Mouse (Mus musculus) lung, adult 2 months (tissue): Measurements from ENCODE around the gene Sspo.

Source experiments
- CTCF ChIP-seq: fragments of 200-500 bp; IDR thresholded peaks from 2 replicates; pipeline ENCODE4 v1.5.1; 2011; ENCODE audit warnings: mild to moderate bottlenecking, low read length, control low read depth; ENCODE audit not compliant: insufficient read depth
- POLR2A ChIP-seq: fragments of 200-500 bp; IDR thresholded peaks from 2 replicates; pipeline ENCODE4 v1.6.1; 2011; ENCODE audit warnings: low read depth, mild to moderate bottlenecking, control low read depth, low read length, borderline replicate concordance; ENCODE audit errors: extremely low read depth

GRCm38 (mm10) chr6:48437679-48438376 lies 10.2 kb upstream of the Sspo start:
- TF ChIP-seq CTCF (no peak), POLR2A (no peak)
